Mouse (Mus musculus) heart, adult 2 months (tissue): ENCODE measurements around the gene Gm10842. TPM values are rescaled to one million over a fixed set of nuclear protein-coding genes. Genes with fewer than 3 reads are reported as not detected.

ENCODE experiments used
- DNase-seq, 2 experiments: peaks; one replicate each; pipeline ENCODE4 v3.0.0; 2021
- H3K27ac ChIP-seq: fragments of 200-600 bp; 2 replicates; pipeline ENCODE4 v1.8.1; 2022
- H3K27me3 ChIP-seq: fragments of 200-500 bp; 2 replicates; pipeline ENCODE4 v1.6.1; 2012; ENCODE audit warnings: mild to moderate bottlenecking, low read length, inconsistent platforms, mixed read lengths; ENCODE audit not compliant: control insufficient read depth, insufficient read depth
- H3K36me3 ChIP-seq: fragments of 200-500 bp; 2 replicates; pipeline ENCODE4 v1.6.1; 2012; ENCODE audit warnings: low read length, inconsistent platforms; ENCODE audit not compliant: control insufficient read depth, insufficient read depth
- H3K4me1 ChIP-seq: fragments of 200-500 bp; 2 replicates; pipeline ENCODE4 v1.6.1; 2011; ENCODE audit warnings: low read length; ENCODE audit not compliant: control insufficient read depth, insufficient read depth
- H3K4me3 ChIP-seq: fragments of 200-600 bp; 2 replicates; pipeline ENCODE4 v1.8.1; 2022
- H3K79me2 ChIP-seq: fragments of 200-500 bp; replicated peaks from 2 replicates; pipeline ENCODE4 v1.6.1; 2012; ENCODE audit warnings: mild to moderate bottlenecking, inconsistent platforms, low read length, moderate library complexity, mixed read lengths; ENCODE audit not compliant: control insufficient read depth, insufficient read depth
- H3K9ac ChIP-seq: fragments of 200-500 bp; 2 replicates; pipeline ENCODE4 v1.6.1; 2012; ENCODE audit warnings: low read depth, mild to moderate bottlenecking, control low read depth, inconsistent platforms, low read length, mixed read lengths
- CTCF ChIP-seq: fragments of 200-600 bp; IDR thresholded peaks from 2 replicates; pipeline ENCODE4 v1.8.1; 2022; ENCODE audit warnings: antibody characterized with exemption, mild to moderate bottlenecking, moderate library complexity
- EP300 ChIP-seq: fragments of 200-500 bp; IDR thresholded peaks from 2 replicates; pipeline ENCODE4 v1.6.1; 2011; ENCODE audit warnings: low read depth, low read length, control low read depth; ENCODE audit not compliant: insufficient read depth
- POLR2A ChIP-seq: fragments of 200-500 bp; IDR thresholded peaks from 2 replicates; pipeline ENCODE4 v1.6.1; 2011; ENCODE audit warnings: mild to moderate bottlenecking, low read depth, low read length, control low read depth; ENCODE audit not compliant: insufficient read depth
- WGBS: fragments of 180-500 bp; shearing (Covaris S2); methylation state at CpG from one replicate; pipeline ENCODE4 v1.1.7; 2018; 5-methylcytosine and 5-hydroxymethylcytosine counted together
- intact Hi-C: fragments of 180-260 bp; cut with DNase I; formaldehyde crosslinking; loops from one replicate; pipeline ENCODE4 v1.15.1; 2025
- polyA plus RNA-seq: library from polyadenylated mRNA; depleted of rRNA; stranded (reverse); fragments of >200 nt; gene quantifications from 2 replicates; pipeline ENCODE4 v1.2.3, GENCODE M21; 2012
- total RNA-seq, 2 experiments: library from RNA; stranded (reverse); gene quantifications; 2 replicates each; pipeline ENCODE4 v1.2.3; 2021

The Gm10842 gene
- total and polyA plus RNA-seq, 3 experiments = not detected

- 57% methylated on average over 19 of the region's 19 CpGs for WGBS
- no peaks in the 10 kb centered on the region for H3K36me3 ChIP-seq
- no peak for TF ChIP-seq CTCF
- TF ChIP-seq EP300 = no peak
- TF ChIP-seq POLR2A = no peak
- peak overlapping the region; percentile 27 for H3K4me3 ChIP-seq
- no peaks in the 10 kb centered on the region for H3K27me3 ChIP-seq
- H3K79me2 ChIP-seq = no peaks in the 10 kb centered on the region
- peak overlapping the region; percentile 16; the same call in 1 of the 2 replicates for H3K9ac ChIP-seq
- intact Hi-C loops = no loop called here
- H3K4me1 ChIP-seq = no peaks in the 10 kb centered on the region
- peak in 1 of 2 experiments; percentile 12 for DNase-seq
- H3K27ac ChIP-seq = peak overlapping the region; percentile 47
Observed at GRCm38 (mm10) chr11:105156748-105157267, 10.1 kb downstream of the Gm10842 start.

GRCm38 (mm10) chr11:105158047-105158446 is 11.4 kb downstream of the Gm10842 start:
- Histone ChIP-seq H3K27ac (no peak overlapping the region), H3K4me3 (no peak overlapping the region), H3K79me2 (no peaks in the 10 kb centered on the region), H3K4me1 (no peaks in the 10 kb centered on the region), H3K36me3 (no peaks in the 10 kb centered on the region), H3K27me3 (no peaks in the 10 kb centered on the region), H3K9ac (no peak overlapping the region)
- TF ChIP-seq POLR2A = no peak
- intact Hi-C loops = no loop called here
- no peak for DNase-seq

- Histone ChIP-seq H3K4me1 (no peaks in the 10 kb centered on the region), H3K9ac (no peak overlapping the region), H3K27me3 (no peaks in the 10 kb centered on the region), H3K27ac (no peak overlapping the region), H3K79me2 (no peaks in the 10 kb centered on the region), H3K36me3 (no peaks in the 10 kb centered on the region), H3K4me3 (no peak overlapping the region)
- no peak for TF ChIP-seq EP300
- no peak for TF ChIP-seq POLR2A
- TF ChIP-seq CTCF = no peak
- intact Hi-C loops = no loop called here
- DNase-seq = no peak
- 62% methylated on average over 6 of the region's 6 CpGs for WGBS
Observed at GRCm38 (mm10) chr11:105159673-105160360, 13.1 kb downstream of the Gm10842 start.

- no peaks in the 10 kb centered on the region for H3K36me3 ChIP-seq
Observed at GRCm38 (mm10) chr11:105161411-105161810, 14.7 kb downstream of the Gm10842 start.

GRCm38 (mm10) chr11:105164516-105165510 is 18.1 kb downstream of the Gm10842 start:
- no peak overlapping the region for H3K9ac ChIP-seq
- TF ChIP-seq EP300 (no peak), POLR2A (no peak), CTCF (no peak)
- no peak for DNase-seq
- no peak overlapping the region for H3K4me3 ChIP-seq
- H3K27ac ChIP-seq = no peak overlapping the region
- WGBS = 79% methylated on average over 69 of the region's 69 CpGs
- no peaks in the 10 kb centered on the region for H3K4me1 ChIP-seq
- intact Hi-C loops = no loop called here
- H3K79me2 ChIP-seq = no peaks in the 10 kb centered on the region
- no peaks in the 10 kb centered on the region for H3K27me3 ChIP-seq
- H3K36me3 ChIP-seq = no peaks in the 10 kb centered on the region

More at GRCm38 (mm10) chr11:105161411-105161810, 14.7 kb downstream of the Gm10842 start:
- H3K4me1 ChIP-seq = no peaks in the 10 kb centered on the region
- no peak overlapping the region for H3K9ac ChIP-seq
- no peaks in the 10 kb centered on the region for H3K27me3 ChIP-seq
- no peak overlapping the region for H3K27ac ChIP-seq
- no peak overlapping the region for H3K4me3 ChIP-seq
- no peaks in the 10 kb centered on the region for H3K79me2 ChIP-seq
- no peak for TF ChIP-seq EP300
- no peak for TF ChIP-seq CTCF
- TF ChIP-seq POLR2A = no peak
- 82% methylated on average over 2 of the region's 2 CpGs for WGBS
- DNase-seq = no peak
- intact Hi-C loops = no loop called here
